Mouse (Mus musculus): Measurements from ENCODE around the gene Gmpr2. TPM values are rescaled to one million over a fixed set of nuclear protein-coding genes. Genes with fewer than 3 reads are reported as not detected.
A peak's percentile ranks its signal among the peaks of the same experiment; 100 is the strongest.

The Gmpr2 gene
- polyA plus RNA-seq, 1 experiment from 2014 or later: 60.7 TPM

DNA sequence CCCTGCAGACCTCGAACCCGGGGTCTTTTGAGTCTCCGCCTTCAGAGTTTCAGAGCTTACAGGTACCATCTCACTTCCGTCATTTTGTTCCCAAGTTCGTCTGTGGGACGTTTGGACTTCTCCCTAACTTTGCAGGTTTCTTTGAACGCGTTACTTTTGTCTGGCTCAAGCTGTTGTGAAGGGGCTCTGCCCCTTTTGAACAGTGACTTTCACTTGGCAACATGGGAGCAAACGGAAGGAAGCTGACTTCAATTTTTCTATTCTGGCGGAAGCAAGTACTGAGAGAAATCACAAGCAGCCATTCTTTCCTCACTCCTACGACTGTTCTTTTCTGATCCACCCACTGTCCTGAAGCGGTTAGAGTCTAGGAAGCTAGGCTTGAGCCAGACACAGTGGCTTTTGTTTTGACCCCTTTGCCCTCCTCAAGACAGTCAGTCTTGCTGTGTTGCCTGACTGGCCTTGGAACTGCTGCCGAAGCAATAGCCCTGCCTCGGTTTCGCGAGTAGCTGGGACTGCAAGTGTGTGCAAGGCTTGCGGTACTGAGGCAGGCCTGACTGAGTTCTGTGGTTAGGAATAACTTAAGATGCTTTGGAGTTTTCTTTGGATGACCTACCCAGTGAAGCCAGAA, 27.4 kb upstream of the Gmpr2 start:
- ATAC-seq (ENCODE audit: low FRiP score, low read depth): no peak
- H3K4me3 ChIP-seq: peak overlapping the region; percentile 83
- H3K4me1 ChIP-seq: peaks cover 21% of the 10 kb centered on the region
- peak overlapping the region; percentile 87 for H3K4me2 ChIP-seq (replicated peaks)
- H3K36me3 ChIP-seq: peaks cover 31% of the 10 kb centered on the region
- H3K27ac ChIP-seq: no peak overlapping the region
- no peaks in the 10 kb centered on the region for H3K27me3 ChIP-seq (replicated peaks)
- H3K9ac ChIP-seq: peak overlapping the region; percentile 89
- no peaks in the 10 kb centered on the region for H3K9me3 ChIP-seq
- 34% methylated on average over 17 of the region's 17 CpGs for WGBS

DNA sequence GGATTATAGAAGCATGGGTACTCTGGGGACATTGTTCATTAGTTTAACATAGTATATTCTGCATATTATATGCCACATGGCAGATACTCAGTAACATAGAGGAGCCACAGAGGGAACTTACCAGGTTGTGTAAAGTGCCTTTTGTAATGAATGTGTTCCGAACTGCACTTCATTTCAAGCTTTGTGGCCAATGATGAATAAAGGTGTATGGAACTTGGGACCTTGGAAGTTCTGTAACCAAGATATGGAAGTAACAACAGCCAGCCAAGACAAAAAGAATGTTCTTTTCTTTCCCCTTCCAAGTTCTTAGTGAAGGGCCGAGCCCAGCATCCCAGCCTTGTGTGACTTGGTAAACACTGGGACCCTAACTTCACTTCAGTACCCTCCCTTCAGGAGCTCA, 21.9 kb upstream of the Gmpr2 start, which contains the start of gene Tssk4:
Gene Tssk4 (plus strand): TSS at position 301 of the 400 bp plus-strand sequence.
- 88% methylated on average over 2 of the region's 2 CpGs for WGBS
- H3K27ac ChIP-seq: no peak within 1 kb of the TSS
- H3K36me3 ChIP-seq: 0 out of 2 replicates have a peak, but pooled peaks cover 9% of the 10 kb centered on the region
- H3K27me3 ChIP-seq (replicated peaks): no peaks in the 10 kb centered on the region
- ATAC-seq (ENCODE audit: low FRiP score, low read depth): no peak
- no peak within 1 kb of the TSS for H3K9ac ChIP-seq
- no peaks in the 10 kb centered on the region for H3K9me3 ChIP-seq
- no peak within 1 kb of the TSS for H3K4me3 ChIP-seq
- no peak within 1 kb of the TSS for H3K4me2 ChIP-seq (replicated peaks)
- H3K4me1 ChIP-seq: peaks cover 4% of the 10 kb centered on the region; the same call in 1 of the 2 replicates

DNA sequence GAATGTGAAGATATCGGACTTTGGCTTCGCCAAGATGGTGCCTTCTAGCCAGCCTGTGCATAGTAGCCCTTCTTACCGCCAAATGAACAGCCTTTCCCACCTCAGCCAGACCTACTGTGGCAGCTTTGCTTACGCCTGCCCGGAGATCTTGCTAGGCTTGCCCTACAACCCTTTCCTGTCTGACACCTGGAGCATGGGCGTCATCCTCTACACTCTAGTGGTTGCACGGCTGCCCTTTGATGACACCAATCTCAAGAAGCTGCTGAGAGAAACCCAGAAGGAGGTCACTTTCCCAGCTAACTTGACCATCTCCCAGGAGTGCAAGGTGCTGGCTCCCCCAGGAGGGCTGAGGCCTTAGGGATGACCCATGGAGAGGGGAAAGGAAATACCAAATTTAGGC, 20.2 kb upstream of the Gmpr2 start:
- no peak overlapping the region for H3K4me2 ChIP-seq (replicated peaks)
- no peak for ATAC-seq (ENCODE audit: low FRiP score, low read depth)
- H3K36me3 ChIP-seq: 0 out of 2 replicates have a peak, but pooled peaks cover 3% of the 10 kb centered on the region
- WGBS: 90% methylated on average over 7 of the region's 7 CpGs
- no peaks in the 10 kb centered on the region for H3K4me1 ChIP-seq
- H3K9ac ChIP-seq: no peak overlapping the region
- no peak overlapping the region for H3K4me3 ChIP-seq
- H3K9me3 ChIP-seq: no peaks in the 10 kb centered on the region
- H3K27ac ChIP-seq: no peak overlapping the region
- no peaks in the 10 kb centered on the region for H3K27me3 ChIP-seq (replicated peaks)

DNA sequence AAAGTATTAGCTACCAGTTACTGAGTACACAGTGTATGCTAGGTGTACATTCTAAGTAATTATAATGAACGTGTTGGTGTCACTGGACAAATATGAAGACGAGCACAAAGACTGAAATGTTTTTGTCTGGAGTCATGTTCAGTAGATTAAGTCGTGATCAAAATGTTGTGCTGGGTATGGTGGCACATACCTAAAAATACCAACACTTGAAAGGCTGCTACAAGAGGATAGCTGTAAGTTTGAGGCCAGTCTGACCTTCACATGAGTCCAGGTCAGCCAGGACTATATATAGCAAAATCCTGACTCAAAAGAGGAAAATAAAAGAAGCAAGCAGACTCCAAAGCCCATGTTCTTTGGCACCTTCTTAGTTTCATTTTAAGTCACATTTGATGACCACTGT, 14.8 kb upstream of the Gmpr2 start:
- Histone ChIP-seq H3K27me3 (replicated peaks) (no peaks in the 10 kb centered on the region), H3K9ac (no peak overlapping the region), H3K36me3 (peaks cover 13% of the 10 kb centered on the region), H3K4me2 (replicated peaks) (no peak overlapping the region), H3K27ac (no peak overlapping the region), H3K4me3 (no peak overlapping the region), H3K4me1 (no peaks in the 10 kb centered on the region; the same call in 1 of the 2 replicates), H3K9me3 (no peaks in the 10 kb centered on the region)
- no peak for ATAC-seq (ENCODE audit: low FRiP score, low read depth)
- 90% methylated on average over 3 of the region's 3 CpGs for WGBS

DNA sequence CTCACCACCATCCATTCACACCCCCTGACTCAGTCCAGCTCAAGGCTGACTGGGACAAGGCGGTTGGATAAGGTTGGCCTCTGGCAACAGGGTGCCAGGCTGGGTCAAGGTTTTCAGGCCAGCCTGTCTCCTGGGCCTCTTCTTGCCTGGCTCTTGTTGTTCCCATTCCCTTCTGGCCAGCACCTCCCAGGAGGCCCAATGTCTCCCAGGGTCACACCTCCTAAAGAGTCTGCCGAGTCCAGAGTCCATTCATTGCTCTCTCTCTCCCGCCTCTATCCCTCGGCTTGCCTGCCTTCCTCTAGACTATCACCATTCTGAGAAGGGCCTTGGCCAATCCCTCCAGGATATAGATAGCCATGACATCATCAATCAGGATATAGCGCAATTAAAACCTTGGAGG, 13.7 kb upstream of the Gmpr2 start:
- Histone ChIP-seq H3K27me3 (replicated peaks) (no peaks in the 10 kb centered on the region), H3K4me3 (no peak overlapping the region), H3K9ac (no peak overlapping the region), H3K36me3 (peaks cover 18% of the 10 kb centered on the region), H3K27ac (no peak overlapping the region), H3K4me1 (no peaks in the 10 kb centered on the region; the same call in 1 of the 2 replicates), H3K9me3 (no peaks in the 10 kb centered on the region), H3K4me2 (replicated peaks) (no peak overlapping the region)
- no peak for ATAC-seq (ENCODE audit: low FRiP score, low read depth)
- WGBS: 92% methylated on average over 5 of the region's 5 CpGs

DNA sequence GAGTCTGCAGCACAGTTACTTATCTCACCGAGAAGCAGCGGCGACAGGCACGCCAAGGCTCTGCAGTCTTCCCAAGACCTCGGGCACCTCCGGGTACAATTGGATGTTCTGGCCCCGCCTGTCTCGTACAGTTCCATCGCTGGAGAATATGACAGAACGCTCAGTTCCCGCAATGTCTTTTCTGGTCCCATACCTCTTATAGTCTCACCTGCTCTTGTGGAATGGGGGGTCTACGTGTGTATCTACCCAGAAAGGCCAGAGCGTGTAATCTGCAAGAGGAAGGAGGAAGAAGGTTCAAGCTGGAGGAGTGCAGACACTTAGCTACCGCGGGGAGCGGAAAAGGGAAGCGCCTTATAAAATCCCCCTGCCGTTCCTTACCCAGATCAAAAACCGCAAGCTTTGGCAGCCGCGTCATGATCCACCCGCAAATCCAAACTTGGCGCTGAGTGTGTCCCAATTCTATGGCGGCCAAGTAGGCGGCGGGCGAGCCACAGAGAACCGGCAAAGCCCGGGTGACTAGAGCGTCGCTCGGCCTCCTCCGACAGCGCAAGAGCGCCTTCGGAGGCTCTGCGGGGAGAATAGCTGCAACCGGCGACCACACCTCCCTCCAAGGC, 11.7 kb upstream of the Gmpr2 start, which contains the start of gene Mdp1:
Gene Mdp1 (minus strand): TSS at position 549 of the 614 bp plus-strand sequence.
- Histone ChIP-seq H3K4me3 (peak within 1 kb of the TSS; percentile 64), H3K27ac (peak within 1 kb of the TSS; percentile 0; the same call in 1 of the 2 replicates), H3K4me2 (replicated peaks) (peak within 1 kb of the TSS; percentile 61), H3K9me3 (no peaks in the 10 kb centered on the region), H3K36me3 (peaks cover 28% of the 10 kb centered on the region), H3K9ac (peak within 1 kb of the TSS; percentile 72), H3K27me3 (replicated peaks) (no peaks in the 10 kb centered on the region), H3K4me1 (no peaks in the 10 kb centered on the region; the same call in 1 of the 2 replicates)
- ATAC-seq (ENCODE audit: low FRiP score, low read depth): peak; percentile 94
- under 1% methylated on average over 39 of the region's 39 CpGs for WGBS

DNA sequence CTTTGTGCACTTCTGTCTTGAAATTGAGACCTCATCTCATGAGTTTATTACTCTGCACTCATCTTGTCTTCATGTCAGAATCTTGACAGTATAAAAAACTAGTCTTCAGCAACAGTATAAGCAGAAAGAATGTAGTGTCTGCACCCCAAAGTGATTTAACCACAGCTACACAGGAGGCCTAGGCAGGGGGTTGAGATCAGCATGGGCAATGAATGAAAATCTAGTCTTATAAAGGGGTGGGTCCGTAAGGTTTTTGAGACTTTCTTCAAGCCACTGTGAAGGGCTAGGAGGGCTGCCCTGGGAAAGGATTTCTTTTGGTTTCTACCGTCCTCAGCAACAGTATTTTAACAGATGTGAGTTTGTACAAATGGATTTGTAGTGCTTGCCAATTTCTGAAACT, 11.1 kb upstream of the Gmpr2 start:
- Histone ChIP-seq H3K4me3 (no peak overlapping the region), H3K4me1 (no peaks in the 10 kb centered on the region; the same call in 1 of the 2 replicates), H3K9me3 (no peaks in the 10 kb centered on the region), H3K4me2 (replicated peaks) (peak overlapping the region; percentile 61), H3K27ac (no peak overlapping the region), H3K9ac (no peak overlapping the region), H3K27me3 (replicated peaks) (no peaks in the 10 kb centered on the region), H3K36me3 (peaks cover 28% of the 10 kb centered on the region)
- WGBS: 51% methylated on average over 2 of the region's 2 CpGs
- no peak for ATAC-seq (ENCODE audit: low FRiP score, low read depth)

DNA sequence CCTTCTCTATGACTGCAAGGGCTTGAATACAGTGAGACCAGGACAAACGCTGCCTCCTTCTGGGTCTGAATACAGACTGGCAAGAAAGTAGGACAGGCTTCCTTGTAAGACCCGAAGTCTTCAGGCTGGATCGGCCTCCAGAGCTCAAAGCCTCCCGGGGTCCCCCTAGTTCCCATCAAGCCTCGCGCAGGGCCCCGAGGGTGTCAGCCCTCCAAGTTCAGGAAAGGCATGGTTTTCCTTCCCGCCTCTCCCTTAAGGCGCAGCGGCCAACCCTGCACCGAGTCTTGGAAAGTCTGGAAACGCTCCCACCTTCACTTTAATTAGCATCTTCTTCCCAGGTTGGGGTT, 282 bp upstream of the Gmpr2 start:
- peaks cover 14% of the 10 kb centered on the region for H3K36me3 ChIP-seq
- under 1% methylated on average over 12 of the region's 12 CpGs for WGBS
- peak overlapping the region; percentile 74 for H3K4me3 ChIP-seq
- H3K27ac ChIP-seq: peak overlapping the region; percentile 72; the same call in 1 of the 2 replicates
- peak overlapping the region; percentile 80 for H3K9ac ChIP-seq
- peak overlapping the region; percentile 96 for H3K4me2 ChIP-seq (replicated peaks)
- no peaks in the 10 kb centered on the region for H3K9me3 ChIP-seq
- H3K27me3 ChIP-seq (replicated peaks): no peaks in the 10 kb centered on the region
- ATAC-seq (ENCODE audit: low FRiP score, low read depth): peak; percentile 61
- H3K4me1 ChIP-seq: peaks cover 15% of the 10 kb centered on the region

DNA sequence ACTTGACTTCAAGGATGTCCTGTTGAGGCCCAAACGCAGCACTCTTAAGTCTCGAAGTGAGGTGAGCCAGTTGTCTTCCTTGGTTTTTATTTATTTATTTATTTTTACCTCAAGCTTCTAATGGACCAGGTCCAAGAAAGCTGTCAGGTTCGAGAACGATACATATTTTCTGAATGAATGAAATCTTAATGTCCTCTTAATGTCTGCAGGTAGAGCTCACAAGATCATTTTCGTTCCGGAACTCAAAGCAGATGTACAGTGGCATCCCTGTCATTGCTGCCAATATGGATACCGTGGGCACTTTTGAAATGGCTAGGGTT, 960 bp downstream of the Gmpr2 start:
- Histone ChIP-seq H3K27me3 (replicated peaks) (no peaks in the 10 kb centered on the region), H3K4me1 (peaks cover 15% of the 10 kb centered on the region), H3K9ac (peak overlapping the region; percentile 41), H3K36me3 (peaks cover 23% of the 10 kb centered on the region), H3K4me3 (peak overlapping the region; percentile 74; the same call in 1 of the 2 replicates), H3K4me2 (replicated peaks) (peak overlapping the region; percentile 96), H3K9me3 (no peaks in the 10 kb centered on the region), H3K27ac (no peak overlapping the region)
- no peak for ATAC-seq (ENCODE audit: low FRiP score, low read depth)
- 87% methylated on average over 7 of the region's 7 CpGs for WGBS

DNA sequence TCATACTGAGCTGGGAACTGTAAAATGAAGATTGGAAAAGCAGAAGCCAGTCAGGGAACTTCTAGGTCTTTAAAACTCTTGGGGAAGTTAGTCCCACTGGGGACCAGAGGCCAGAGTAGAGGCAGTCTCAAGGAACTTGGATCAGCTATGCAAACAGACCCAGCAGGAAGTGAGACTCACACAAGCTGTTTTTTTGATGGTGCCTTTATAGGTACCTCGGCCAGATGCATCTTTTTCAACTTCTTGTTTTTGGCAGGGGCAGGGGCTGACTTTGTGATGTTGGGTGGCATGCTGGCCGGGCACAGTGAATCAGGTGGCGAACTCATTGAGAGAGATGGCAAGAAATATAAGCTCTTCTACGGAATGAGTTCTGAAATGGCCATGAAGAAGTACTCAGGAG, 5.9 kb downstream of the Gmpr2 start:
- H3K27ac ChIP-seq: no peak overlapping the region
- H3K27me3 ChIP-seq (replicated peaks): no peaks in the 10 kb centered on the region
- no peak overlapping the region for H3K4me3 ChIP-seq
- ATAC-seq (ENCODE audit: low FRiP score, low read depth): no peak
- H3K4me2 ChIP-seq (replicated peaks): no peak overlapping the region
- peaks cover 49% of the 10 kb centered on the region for H3K36me3 ChIP-seq
- no peaks in the 10 kb centered on the region for H3K9me3 ChIP-seq
- 90% methylated on average over 4 of the region's 4 CpGs for WGBS
- H3K9ac ChIP-seq: no peak overlapping the region
- H3K4me1 ChIP-seq: peaks cover 9% of the 10 kb centered on the region

DNA sequence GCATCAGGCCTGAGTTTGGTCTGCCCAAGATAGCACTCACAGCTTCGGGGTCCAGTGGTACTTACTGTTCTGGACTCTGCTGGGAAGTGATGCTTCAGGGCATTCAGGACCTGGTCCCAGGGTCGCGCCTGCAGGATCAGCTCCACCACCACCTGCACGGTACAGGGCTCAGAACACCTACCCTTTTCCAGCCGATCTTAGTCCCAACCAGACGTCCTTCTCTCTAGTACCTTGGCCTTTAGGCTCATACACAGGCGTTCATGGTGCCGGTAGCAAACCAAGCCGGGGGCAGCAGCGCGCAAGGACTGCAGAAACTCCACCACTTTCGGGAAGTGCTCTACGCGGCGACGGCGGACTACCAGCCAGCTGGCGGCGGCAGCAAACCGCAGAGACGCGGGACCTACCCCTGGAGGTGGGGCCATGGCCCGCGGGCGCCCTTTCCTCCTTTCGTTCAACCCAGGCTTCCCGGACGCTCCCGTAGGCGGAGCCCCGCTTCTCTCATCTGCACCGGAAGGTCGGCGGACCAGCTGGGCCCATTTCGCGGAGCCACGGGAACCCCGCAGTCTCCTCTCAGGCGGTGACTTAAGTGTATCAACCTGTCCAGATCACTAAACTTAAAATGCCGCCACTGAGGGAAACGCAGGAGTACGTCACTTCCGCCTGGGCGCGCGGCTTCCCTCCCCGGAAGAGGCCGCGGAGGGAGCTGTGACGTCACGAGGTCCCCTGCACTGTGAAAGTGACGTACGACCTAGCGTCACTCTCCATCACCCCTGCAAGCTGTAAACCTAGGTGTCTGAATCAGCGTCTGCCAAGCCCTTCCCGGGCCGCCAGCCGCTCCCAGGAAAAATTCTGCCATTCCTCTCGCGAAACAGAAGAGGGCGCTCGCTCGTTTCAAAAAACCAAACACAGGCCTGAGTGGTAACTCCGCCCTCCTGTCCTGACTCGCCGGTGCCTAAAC, 9.7 kb downstream of the Gmpr2 start, which contains the start of gene Tinf2:
Gene Tinf2 (minus strand): TSS at position 661 of the 958 bp plus-strand sequence.
- under 1% methylated on average over 66 of the region's 66 CpGs for WGBS
- Histone ChIP-seq H3K9me3 (no peaks in the 10 kb centered on the region), H3K36me3 (peaks cover 38% of the 10 kb centered on the region), H3K27me3 (replicated peaks) (no peaks in the 10 kb centered on the region), H3K4me2 (replicated peaks) (peak within 1 kb of the TSS; percentile 87), H3K27ac (no peak within 1 kb of the TSS), H3K4me3 (peak within 1 kb of the TSS; percentile 72), H3K9ac (peak within 1 kb of the TSS; percentile 78), H3K4me1 (peaks cover 9% of the 10 kb centered on the region)
- ATAC-seq (ENCODE audit: low FRiP score, low read depth): peak; percentile 99

DNA sequence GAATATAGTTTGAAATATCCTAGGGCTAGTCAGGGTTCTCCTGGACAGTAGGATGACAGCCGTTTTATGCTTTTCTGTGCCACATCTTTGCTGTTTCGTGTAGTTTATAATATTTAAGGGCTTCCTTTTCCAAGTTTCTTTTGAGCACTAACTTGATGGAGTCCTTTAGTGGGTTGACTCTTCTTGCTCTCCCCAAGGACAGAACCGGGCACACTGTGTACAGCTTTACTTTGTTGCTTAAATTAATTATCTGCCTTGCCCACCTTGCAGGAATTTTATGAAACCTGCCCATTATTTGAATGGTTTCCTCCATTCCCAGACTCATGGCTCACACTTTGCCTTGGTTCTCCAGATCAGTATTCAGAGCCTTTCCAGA, 10.4 kb downstream of the Gmpr2 start:
- Histone ChIP-seq H3K27me3 (replicated peaks) (no peaks in the 10 kb centered on the region), H3K27ac (no peak overlapping the region), H3K4me2 (replicated peaks) (peak overlapping the region; percentile 87), H3K9me3 (no peaks in the 10 kb centered on the region), H3K4me1 (peaks cover 9% of the 10 kb centered on the region), H3K36me3 (peaks cover 31% of the 10 kb centered on the region), H3K9ac (no peak overlapping the region), H3K4me3 (peak overlapping the region; percentile 72)
- ATAC-seq (ENCODE audit: low FRiP score, low read depth): peak; percentile 49
- WGBS: 17% methylated on average over 3 of the region's 3 CpGs
